Mouse (Mus musculus) olfactory bulb, adult 2 months (tissue): ENCODE measurements around the gene Defb30.

Source experiments
- CTCF ChIP-seq: fragments of 200-500 bp; IDR thresholded peaks from 2 replicates; pipeline ENCODE4 v1.5.1; 2012; ENCODE audit warnings: low read depth, mild to moderate bottlenecking, low read length, moderate library complexity; ENCODE audit not compliant: insufficient read depth
- POLR2A ChIP-seq: fragments of 200-500 bp; IDR thresholded peaks from 2 replicates; pipeline ENCODE4 v1.6.1; 2012; ENCODE audit warnings: mild to moderate bottlenecking, low read depth, low read length, moderate library complexity; ENCODE audit not compliant: insufficient read depth

DNA sequence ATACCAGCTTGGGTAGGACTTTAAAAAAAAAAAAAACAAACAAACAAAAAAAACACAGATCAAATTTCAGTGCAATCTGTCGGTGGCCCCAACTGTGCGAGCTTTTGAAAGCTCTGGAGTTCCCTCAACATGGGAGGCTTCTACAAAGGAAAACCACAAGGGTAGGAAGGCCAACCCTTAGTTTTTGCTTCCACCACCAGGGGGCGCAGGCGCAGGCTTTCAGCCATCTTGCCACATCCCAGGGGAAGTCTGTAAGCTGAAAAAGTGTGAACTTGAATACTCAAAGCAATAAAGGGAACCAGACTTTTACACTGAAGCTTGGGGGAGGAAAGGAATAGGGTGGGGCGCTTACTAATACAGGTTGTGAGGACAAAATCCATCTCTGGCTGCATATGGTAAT, 1.0 kb upstream of the Defb30 start:
- TF ChIP-seq CTCF = peak; percentile 44; the same call in 1 of the 2 replicates
- no peak for TF ChIP-seq POLR2A
